8 mouse cellular contexts compared by ENCODE assay signal in genomic region chr7:47132931-47133260, GRCm38 (mm10). TPM values are rescaled to one million over a fixed set of nuclear protein-coding genes. Genes with fewer than 3 reads are reported as not detected.
DNase-seq lines count a peak whose midpoint lies in the region; ATAC-seq and TF ChIP-seq lines count a peak whose summit lies in the region.

No protein-coding gene starts in this region.

- no peaks in the 10 kb centered on the region for H3K9me3 ChIP-seq in forebrain, embryonic 10.5 days
- H3K9me3 ChIP-seq in intestine, postnatal 0 days (ENCODE audit: control insufficient read depth) = no peaks in the 10 kb centered on the region
- H3K9me3 ChIP-seq in neural tube, embryonic 14.5 days (ENCODE audit: control insufficient read depth, low read length) = no peaks in the 10 kb centered on the region

- H3K27me3 ChIP-seq in forebrain, embryonic 10.5 days (ENCODE audit: poor library complexity, severe bottlenecking) = peaks cover 61% of the 10 kb centered on the region
- H3K27me3 ChIP-seq in intestine, postnatal 0 days (replicated peaks; ENCODE audit: control insufficient read depth, insufficient read depth, low read length) = peaks cover 39% of the 10 kb centered on the region
- H3K27me3 ChIP-seq in neural tube, embryonic 14.5 days (ENCODE audit: control insufficient read depth, insufficient read depth, low read length) = no peaks in the 10 kb centered on the region

- no peak for ATAC-seq in intestine, postnatal 0 days
- ATAC-seq in neural tube, embryonic 14.5 days (ENCODE audit: low read depth) = no peak

- H3K4me3 ChIP-seq in left cerebral cortex, adult 2 months = peak overlapping the region; percentile 85
- peak overlapping the region; percentile 82 for H3K4me3 ChIP-seq in forebrain, embryonic 10.5 days
- H3K4me3 ChIP-seq in intestine, postnatal 0 days (ENCODE audit: low read depth, low read length) = peak overlapping the region; percentile 37
- peak overlapping the region; percentile 78 for H3K4me3 ChIP-seq in neural tube, embryonic 14.5 days (ENCODE audit: low read depth, low read length)

- 0% methylated on average over 10 of the region's 10 CpGs for WGBS in forebrain, embryonic 10.5 days
- WGBS in intestine, postnatal 0 days = 2% methylated on average over 10 of the region's 10 CpGs
- 0% methylated on average over 9 of the region's 10 CpGs for WGBS in neural tube, embryonic 14.5 days

- DNase-seq in left cerebral cortex, adult 2 months (ENCODE audit: extremely low spot score in 1 of 2, low spot score in 2 of 2) = no peak
- no peak for DNase-seq in left cerebral cortex, postnatal 10 days (ENCODE audit: extremely low spot score in 1 of 2, low spot score in 2 of 2)
- no peak for DNase-seq in forebrain, embryonic 10.5 days (ENCODE audit: extremely low spot score, low spot score)
- DNase-seq in urinary bladder, adult 18-20 months (ENCODE audit: low spot score in 2 of 2) = no peak
- no peak for DNase-seq in cerebellum, postnatal 36 days
- no peak for DNase-seq in retina, postnatal 1 day

- H3K36me3 ChIP-seq in forebrain, embryonic 10.5 days (replicated peaks) = no peaks in the 10 kb centered on the region
- H3K36me3 ChIP-seq in intestine, postnatal 0 days (ENCODE audit: control insufficient read depth, insufficient read depth) = no peaks in the 10 kb centered on the region
- H3K36me3 ChIP-seq in neural tube, embryonic 14.5 days (ENCODE audit: control insufficient read depth, insufficient read depth, low read length) = no peaks in the 10 kb centered on the region

- H3K9ac ChIP-seq in intestine, postnatal 0 days (ENCODE audit: low read depth, low read length) = no peak overlapping the region
- peak overlapping the region; percentile 91 for H3K9ac ChIP-seq in neural tube, embryonic 14.5 days (replicated peaks; ENCODE audit: low read depth, low read length)

- H3K4me2 ChIP-seq in intestine, postnatal 0 days (replicated peaks; ENCODE audit: low read depth) = peak overlapping the region; percentile 71
- H3K4me2 ChIP-seq in neural tube, embryonic 14.5 days (ENCODE audit: low read depth, low read length) = peak overlapping the region; percentile 73

- intact Hi-C loops in left cerebral cortex, adult 2 months (cut with DNase I) = loop anchor here (5.0 kb wide), 2 partner anchors 36 to 51 kb away; no protein-coding TSS in a partner anchor
- intact Hi-C loops in left cerebral cortex, postnatal 10 days (cut with DNase I) = loop anchor here (5.0 kb wide), 1 partner anchor 36 kb away; no protein-coding TSS in a partner anchor

- TF ChIP-seq CTCF in left cerebral cortex, adult 2 months (IDR thresholded peaks at IDR 0.05) = no peak
- no peak for TF ChIP-seq CTCF in intestine, postnatal 0 days (IDR thresholded peaks at IDR 0.05; ENCODE audit: low read depth)

- H3K27ac ChIP-seq in left cerebral cortex, adult 2 months = peak overlapping the region; percentile 94
- peak overlapping the region; percentile 80 for H3K27ac ChIP-seq in forebrain, embryonic 10.5 days
- no peak overlapping the region for H3K27ac ChIP-seq in intestine, postnatal 0 days (ENCODE audit: low read depth, low read length)
- H3K27ac ChIP-seq in neural tube, embryonic 14.5 days (ENCODE audit: low read depth, low read length) = peak overlapping the region; percentile 90

- H3K4me1 ChIP-seq in forebrain, embryonic 10.5 days = peaks cover 19% of the 10 kb centered on the region
- H3K4me1 ChIP-seq in intestine, postnatal 0 days (replicated peaks; ENCODE audit: control insufficient read depth, insufficient read depth, low read length) = no peaks in the 10 kb centered on the region
- H3K4me1 ChIP-seq in neural tube, embryonic 14.5 days (ENCODE audit: control insufficient read depth, insufficient read depth, low read length) = no peaks in the 10 kb centered on the region

RNA-seq across cellular contexts. Expression of gene Ptpn5, which starts 0.6 kb away (rescaled TPM):
- total RNA-seq in left cerebral cortex, adult 2 months (2021) = 100 to 1,000 TPM; 171 to 187 TPM
- 100 to 1,000 TPM; 118 TPM for total RNA-seq in left cerebral cortex, postnatal 10 days (2021)
- 2.9 and 4.1 TPM in 2 replicates for polyA plus RNA-seq in forebrain, embryonic 10.5 days (2016; fragmentation: Nextera tagmentation; extraction: Ambion mirVana)
- 0.48 and 0.69 TPM in 2 replicates for polyA plus RNA-seq in intestine, postnatal 0 days (2015; fragmentation: Nextera tagmentation; extraction: Ambion mirVana)
- polyA plus RNA-seq in neural tube, embryonic 14.5 days (2014; fragmentation: Nextera tagmentation; extraction: Ambion mirVana) = 152 and 182 TPM in 2 replicates

Comparison
In these comparisons a context has a peak if more than half of its experiments do, and no peak if none do; other contexts are left out.
1. RNA of gene Ptpn5, which starts 0.6 kb away (polyA plus RNA-seq): 152 to 182 TPM in neural tube, embryonic 14.5 days; 2.9 to 4.1 TPM in forebrain, embryonic 10.5 days and 0.48 to 0.69 TPM in intestine, postnatal 0 days; every median in the first group is over 10 times any median in the second.
2. Peak in every context shown above with its lines, with median percentiles within 50 percentile points of each other: H3K4me3 ChIP-seq.